Mouse (Mus musculus): ENCODE measurements around the gene Nop10. TPM values are rescaled to one million over a fixed set of nuclear protein-coding genes. Genes with fewer than 3 reads are reported as not detected.

Nop10 gene
- total RNA-seq, 1 experiment from 2014 or later, result 136 TPM

Other genes starting within 250 kb of the Nop10 start
- gene Olfr1310, start 249.2 kb upstream of the Nop10 start, total RNA-seq (2017), result not detected in 2 replicates
- not detected in 2 replicates for gene Olfr1311, start 237.5 kb upstream of the Nop10 start, total RNA-seq (2017)
- not detected in 2 replicates for gene Olfr1312, start 211.7 kb upstream of the Nop10 start, total RNA-seq (2017)
- not detected in 2 replicates for gene Olfr1313, start 184.1 kb upstream of the Nop10 start, total RNA-seq (2017)
- not detected in 2 replicates for gene Olfr1314, start 165.1 kb upstream of the Nop10 start, total RNA-seq (2017)
- not detected in 2 replicates for gene Olfr1315-ps1, start 146.5 kb upstream of the Nop10 start, total RNA-seq (2017)
- gene Olfr1316, start 126.9 kb upstream of the Nop10 start, total RNA-seq (2017), result not detected in 2 replicates
- gene Olfr1317, start 121.6 kb upstream of the Nop10 start, total RNA-seq (2017), result not detected in 2 replicates
- gene Olfr1318, start 107.7 kb upstream of the Nop10 start, total RNA-seq (2017), result not detected in 2 replicates
- 3.1 and 13.2 TPM in 2 replicates for gene Lpcat4, start 22.5 kb upstream of the Nop10 start, total RNA-seq (2017)
- gene Nutm1, start 2.6 kb upstream of the Nop10 start, total RNA-seq (2017), result not detected in 2 replicates
- gene Slc12a6, start 3.9 kb downstream of the Nop10 start, total RNA-seq (2017), result 68.2 and 85.0 TPM in 2 replicates
- gene Gm21985, start 4.4 kb downstream of the Nop10 start, total RNA-seq (2017), result not detected in 2 replicates
- 67.7 and 81.2 TPM in 2 replicates for gene Emc4, start 106.1 kb downstream of the Nop10 start, total RNA-seq (2017)
- 22.4 and 22.9 TPM in 2 replicates for gene Katnbl1, start 117.3 kb downstream of the Nop10 start, total RNA-seq (2017)
- 8.8 and 13.7 TPM in 2 replicates for gene Emc7, start 193.1 kb downstream of the Nop10 start, total RNA-seq (2017)
- gene Chrm5, start 218.8 kb downstream of the Nop10 start, total RNA-seq (2017), result not detected in 2 replicates
- 31.7 and 35.2 TPM in 2 replicates for gene Aven, start 231.0 kb downstream of the Nop10 start, total RNA-seq (2017)